Mouse (Mus musculus): ENCODE measurements around the gene Ckmt2.

DNA sequence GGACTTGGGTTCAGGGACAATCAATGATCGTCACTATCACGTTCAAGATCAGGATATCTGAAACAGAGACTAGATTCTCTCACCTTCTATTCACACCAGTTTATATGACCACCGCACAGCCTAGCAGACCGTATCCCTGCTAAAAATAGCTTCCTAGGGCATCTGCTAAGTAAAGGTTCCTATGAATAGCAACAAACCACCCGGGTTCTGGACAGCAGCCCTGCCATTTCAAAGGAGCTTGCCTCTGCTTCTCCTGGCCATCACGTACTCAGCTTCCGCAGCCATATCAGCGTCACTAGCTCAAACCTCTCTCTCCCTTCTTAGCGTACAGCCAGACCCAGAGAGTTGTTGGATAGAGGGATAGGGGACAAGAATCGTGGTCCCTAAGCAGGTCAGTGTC is 665 bp upstream of the Ckmt2 start:
- TF ChIP-seq CTCF (IDR thresholded peaks at IDR 0.05) (no peak), POLR2A (IDR thresholded peaks at IDR 0.05; ENCODE audit: insufficient read depth, low read depth, low read length) (peak; percentile 76)
